Mouse (Mus musculus) CH12.LX (cell line): ENCODE measurements at regions not wholly inside any gene's neighbourhood (a gene's known extent, or its start where the extent isn't known, plus 50 kb on each side); places are given as distances from the start of the nearest gene placed in this dataset.

Experiments used
- DNase-seq: peaks from one replicate; pipeline ENCODE4 v3.0.0-alpha.2; 2013; ENCODE audit errors: extremely low read depth
- H3K27ac ChIP-seq: 2 replicates; pipeline ENCODE4 v1.5.1; 2012; ENCODE audit warnings: low read depth, mild to moderate bottlenecking, control low read depth, moderate library complexity; ENCODE audit not compliant: insufficient read depth
- H3K27me3 ChIP-seq: replicated peaks from 2 replicates; pipeline ENCODE3; 2012; ENCODE audit warnings: inconsistent platforms
- H3K36me3 ChIP-seq, 2 experiments: replicated peaks in 1 of 2; 2 replicates each; pipeline versions ENCODE3 to v1.6.1; 2012; ENCODE audit warnings: inconsistent platforms in 1 of 2, low read length in 1 of 2, mild to moderate bottlenecking in 1 of 2, mixed read lengths in 1 of 2, moderate library complexity in 1 of 2; ENCODE audit not compliant: control insufficient read depth in 1 of 2, insufficient read depth in 1 of 2
- H3K4me1 ChIP-seq, 2 experiments: 2 replicates each; pipeline ENCODE4 v1.6.1; 2012; ENCODE audit warnings: inconsistent platforms in 1 of 2, moderate library complexity in 1 of 2; ENCODE audit not compliant: insufficient read depth in 2 of 2, control insufficient read depth in 1 of 2
- H3K4me2 ChIP-seq: 2 replicates; pipeline ENCODE4 v1.6.1; 2012; ENCODE audit warnings: low read depth, mild to moderate bottlenecking, control low read depth; ENCODE audit not compliant: poor library complexity, insufficient read depth, severe bottlenecking
- H3K4me3 ChIP-seq, 3 experiments: fragments of 150-350 bp in 1 of 3; sonication (generic) in 1 of 3; replicated peaks in 1 of 3; 2 replicates each; pipeline versions ENCODE3 to v1.5.1; 2011 to 2012; ENCODE audit warnings: low read depth in 2 of 3, low read length in 2 of 3, mild to moderate bottlenecking in 2 of 3, moderate library complexity in 2 of 3, control low read depth in 1 of 3, improper control_type of control experiment in 1 of 3, inconsistent platforms in 1 of 3, mixed read lengths in 1 of 3; ENCODE audit not compliant: poor library complexity in 1 of 3
- H3K79me2 ChIP-seq: replicated peaks from 2 replicates; pipeline ENCODE4 v1.6.1; 2012; ENCODE audit warnings: mild to moderate bottlenecking, moderate library complexity; ENCODE audit not compliant: control insufficient read depth, poor library complexity, insufficient read depth, severe bottlenecking; ENCODE audit errors: extremely low read depth
- H3K9ac ChIP-seq: 2 replicates; pipeline ENCODE4 v1.6.1; 2012; ENCODE audit warnings: low read depth, mild to moderate bottlenecking, control low read depth, moderate library complexity; ENCODE audit not compliant: insufficient read depth
- H3K9me3 ChIP-seq: replicated peaks from 2 replicates; pipeline ENCODE3; 2012; ENCODE audit warnings: low read length, inconsistent platforms, mixed read lengths
- BHLHE40 ChIP-seq: IDR thresholded peaks from 2 replicates; pipeline ENCODE4 v1.6.1; 2011; ENCODE audit warnings: mild to moderate bottlenecking, low read depth, low read length, improper control_type of control experiment
- CHD1 ChIP-seq: IDR thresholded peaks from 2 replicates; pipeline ENCODE4 v1.6.1; 2012; ENCODE audit warnings: low read depth, low read length, improper control_type of control experiment, inconsistent platforms
- CHD2 ChIP-seq: IDR thresholded peaks from 2 replicates; pipeline ENCODE4 v1.6.1; 2011; ENCODE audit warnings: low read length, improper control_type of control experiment
- EP300 ChIP-seq: IDR thresholded peaks from 2 replicates; pipeline ENCODE4 v1.6.1; 2011; ENCODE audit warnings: low read length, improper control_type of control experiment
- ETS1 ChIP-seq: conservative IDR thresholded peaks from 2 replicates; pipeline ENCODE4 v1.6.1; 2012; ENCODE audit warnings: low read depth, mild to moderate bottlenecking, inconsistent platforms, low read length, improper control_type of control experiment, moderate library complexity
- HCFC1 ChIP-seq: IDR thresholded peaks from 2 replicates; pipeline ENCODE4 v1.6.1; 2012; ENCODE audit warnings: low read depth, mild to moderate bottlenecking, inconsistent platforms, low read length, improper control_type of control experiment
- IRF4 ChIP-seq: IDR thresholded peaks from 2 replicates; pipeline ENCODE4 v1.6.1; 2014; ENCODE audit warnings: low read depth, mild to moderate bottlenecking, inconsistent platforms, low read length, improper control_type of control experiment
- MAX ChIP-seq: IDR thresholded peaks from 2 replicates; pipeline ENCODE4 v1.6.1; 2011; ENCODE audit warnings: low read length, improper control_type of control experiment
- MEF2A ChIP-seq: IDR thresholded peaks from 2 replicates; pipeline ENCODE4 v1.6.1; 2014; ENCODE audit warnings: low read depth, mild to moderate bottlenecking, inconsistent platforms, low read length, improper control_type of control experiment, borderline replicate concordance
- MXI1 ChIP-seq: IDR thresholded peaks from 2 replicates; pipeline ENCODE4 v1.6.1; 2011; ENCODE audit warnings: mild to moderate bottlenecking, low read depth, low read length, improper control_type of control experiment
- NELFE ChIP-seq: IDR thresholded peaks from 2 replicates; pipeline ENCODE4 v1.6.1; 2011; ENCODE audit warnings: low read depth, low read length, improper control_type of control experiment
- POLR2AphosphoS2 ChIP-seq: IDR thresholded peaks from 2 replicates; pipeline ENCODE4 v1.6.1; 2011; ENCODE audit warnings: low read depth, low read length, improper control_type of control experiment
- TCF12 ChIP-seq: IDR thresholded peaks from 2 replicates; pipeline ENCODE4 v1.6.1; 2014; ENCODE audit warnings: low read depth, mild to moderate bottlenecking, inconsistent platforms, low read length, improper control_type of control experiment
- ZKSCAN1 ChIP-seq: IDR thresholded peaks from 2 replicates; pipeline ENCODE4 v1.6.1; 2012; ENCODE audit warnings: low read depth, inconsistent platforms, low read length, improper control_type of control experiment, borderline replicate concordance
- ZNF384 ChIP-seq: IDR thresholded peaks from 2 replicates; pipeline ENCODE4 v1.6.1; 2012; ENCODE audit warnings: low read depth, low read length, improper control_type of control experiment, inconsistent platforms
- dilution Hi-C: fragments of 300-500 bp; cut with MboI; formaldehyde crosslinking; loops from 2 replicates; pipeline ENCODE4 v1.14.3; 2020; ENCODE audit warnings: low sequenced_read_pairs; ENCODE audit not compliant: extremely low pct_unique_long_range_greater_than_20kb, extremely low pct_ligation_motif_present
- in situ Hi-C: fragments of 300-500 bp; cut with MboI; formaldehyde crosslinking; loops from 3 replicates; pipeline ENCODE4 v1.14.3; 2019; ENCODE audit warnings: low sequenced_read_pairs, low pct_ligation_motif_present, low pct_unique_long_range_greater_than_20kb, mixed read lengths

GRCm38 (mm10) chr15:7553190-7553895 lies 155.1 kb upstream of the Egflam start:
- TF ChIP-seq MXI1, result no peak
- no peak for TF ChIP-seq CHD2
- no peak for TF ChIP-seq IRF4
- TF ChIP-seq ZKSCAN1, result no peak
- no peak for TF ChIP-seq NELFE
- H3K27ac ChIP-seq, result no peak overlapping the region
- H3K4me3 ChIP-seq, result no peak overlapping the region
- no peak overlapping the region for H3K4me2 ChIP-seq
- DNase-seq, result no peak
- H3K27me3 ChIP-seq, result no peaks in the 10 kb centered on the region
- H3K9ac ChIP-seq, result no peak overlapping the region
- no peaks in the 10 kb centered on the region for H3K36me3 ChIP-seq
- no peaks in the 10 kb centered on the region for H3K4me1 ChIP-seq
- no peaks in the 10 kb centered on the region for H3K79me2 ChIP-seq
- no peaks in the 10 kb centered on the region for H3K9me3 ChIP-seq
- in situ Hi-C loops (no loop called here), dilution Hi-C loops (no loop called here)

- H3K9ac ChIP-seq, result no peak overlapping the region
- no peaks in the 10 kb centered on the region for H3K9me3 ChIP-seq
- dilution Hi-C loops, result no loop called here
- H3K36me3 ChIP-seq, result no peaks in the 10 kb centered on the region
- H3K4me1 ChIP-seq, result no peaks in the 10 kb centered on the region
- H3K4me2 ChIP-seq, result no peak overlapping the region
- H3K4me3 ChIP-seq, result no peak overlapping the region
- no peaks in the 10 kb centered on the region for H3K79me2 ChIP-seq
- TF ChIP-seq MEF2A, result no peak
- no peak for TF ChIP-seq ZNF384
- TF ChIP-seq MXI1, result no peak
- no peak for TF ChIP-seq EP300
- no peak for TF ChIP-seq HCFC1
- TF ChIP-seq POLR2AphosphoS2, result no peak
- no peak for TF ChIP-seq BHLHE40
- TF ChIP-seq CHD1, result no peak
- TF ChIP-seq TCF12, result no peak
- TF ChIP-seq ETS1, result no peak
- TF ChIP-seq MAX, result no peak
- H3K27ac ChIP-seq, result no peak overlapping the region
- no peak for DNase-seq
- no peaks in the 10 kb centered on the region for H3K27me3 ChIP-seq
- in situ Hi-C loops, result no loop called here
Observed at GRCm38 (mm10) chr15:7554433-7554832, 156.2 kb upstream of the Egflam start.
